Mouse (Mus musculus): ENCODE measurements around the gene Timp3. TPM values are rescaled to one million over a fixed set of nuclear protein-coding genes. Genes with fewer than 3 reads are reported as not detected.
"Not testable (repeated sequence)": the region's sequence is repeated elsewhere in the genome, so short reads cannot be mapped to it uniquely, and the experiment has no call there.

Timp3 gene
- total RNA-seq, 2 experiments from 2014 or later, result 314 to 316 TPM

DNA sequence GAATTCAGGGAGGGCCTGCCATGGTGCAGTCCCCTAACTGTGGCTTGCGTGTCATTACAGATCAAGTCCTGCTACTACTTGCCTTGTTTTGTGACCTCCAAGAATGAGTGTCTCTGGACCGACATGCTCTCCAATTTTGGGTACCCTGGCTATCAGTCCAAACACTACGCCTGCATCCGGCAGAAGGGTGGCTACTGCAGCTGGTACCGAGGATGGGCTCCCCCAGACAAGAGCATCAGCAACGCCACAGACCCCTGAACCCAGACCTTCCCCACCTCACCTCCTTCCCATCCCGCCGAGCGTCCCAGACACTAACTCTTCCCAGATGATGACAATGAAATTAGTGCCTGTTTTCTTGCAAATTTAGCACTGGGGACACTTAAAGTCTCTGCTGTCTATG is 45.5 kb downstream of the Timp3 start:
- DNase-seq (ENCODE audit: low spot score in 2 of 2), result no peak

DNA sequence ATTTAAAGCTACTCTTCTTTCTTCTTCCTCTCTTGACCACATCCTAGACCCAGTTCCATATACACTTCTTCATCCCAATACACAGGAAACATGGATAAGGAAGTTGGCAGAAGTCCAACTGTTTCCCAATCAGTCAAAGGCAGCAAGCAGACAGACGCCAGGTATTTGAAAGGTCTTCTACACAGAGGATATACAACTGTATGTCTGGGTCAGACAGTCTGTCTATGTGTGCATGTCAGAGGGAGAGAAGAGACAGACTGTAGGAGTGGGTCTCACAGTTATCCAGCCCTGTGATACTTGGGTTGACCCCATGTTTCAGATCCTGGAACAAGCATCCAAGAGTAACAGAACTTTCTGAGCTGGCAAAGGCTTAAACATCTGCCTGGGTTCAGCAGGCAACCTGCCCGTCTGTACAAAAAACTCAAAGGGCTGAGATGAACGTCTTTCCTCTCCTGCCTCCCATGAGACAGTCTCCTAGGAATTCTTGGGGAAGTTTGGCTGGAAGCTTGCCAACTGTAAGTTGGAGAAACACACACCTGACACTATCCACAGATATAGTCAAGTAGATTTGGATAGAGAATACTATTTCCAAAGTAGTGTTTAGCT is 46.2 kb downstream of the Timp3 start:
- no peak for DNase-seq (ENCODE audit: low spot score in 2 of 2)

DNA sequence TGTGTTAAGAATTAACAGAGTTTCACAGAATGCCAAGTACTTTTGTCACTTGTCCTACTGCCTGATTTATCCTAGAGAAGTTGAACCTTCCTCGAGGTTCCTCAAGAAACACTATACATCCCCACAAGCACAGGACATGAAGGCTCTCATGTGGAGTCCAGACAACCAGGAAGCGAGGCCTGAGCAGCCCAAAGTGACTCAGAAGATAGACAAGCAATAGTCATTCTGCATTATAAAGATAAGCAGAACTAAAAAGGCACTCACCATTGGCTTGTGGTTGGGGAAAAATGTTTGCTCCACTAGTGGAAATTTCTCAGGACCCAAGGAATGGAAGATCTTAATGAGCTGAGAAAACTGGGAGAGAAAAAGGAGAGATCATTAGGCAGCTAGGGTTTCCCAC is 51.1 kb downstream of the Timp3 start:
- no peak for DNase-seq (ENCODE audit: low spot score in 2 of 2)

DNA sequence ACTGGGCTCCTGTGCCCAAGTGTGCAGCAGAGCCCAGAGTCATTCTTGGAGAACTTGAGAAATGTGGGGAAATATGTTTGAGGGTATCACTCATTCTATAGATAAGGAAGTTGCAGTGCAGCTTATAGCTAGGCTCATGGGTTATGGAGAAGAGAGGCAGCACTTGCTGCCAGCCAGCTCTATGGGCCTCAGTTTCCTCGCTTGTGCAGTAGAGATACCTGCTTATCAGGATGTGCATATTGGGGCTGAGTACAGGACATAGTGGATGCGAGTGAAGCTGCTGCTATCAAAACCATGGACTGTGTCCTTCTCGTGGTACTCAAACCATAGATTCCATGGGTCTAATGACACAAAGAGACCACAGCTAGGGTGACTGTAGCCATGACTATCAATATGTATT is 52.3 kb downstream of the Timp3 start:
- DNase-seq (ENCODE audit: low spot score in 2 of 2), result no peak

DNA sequence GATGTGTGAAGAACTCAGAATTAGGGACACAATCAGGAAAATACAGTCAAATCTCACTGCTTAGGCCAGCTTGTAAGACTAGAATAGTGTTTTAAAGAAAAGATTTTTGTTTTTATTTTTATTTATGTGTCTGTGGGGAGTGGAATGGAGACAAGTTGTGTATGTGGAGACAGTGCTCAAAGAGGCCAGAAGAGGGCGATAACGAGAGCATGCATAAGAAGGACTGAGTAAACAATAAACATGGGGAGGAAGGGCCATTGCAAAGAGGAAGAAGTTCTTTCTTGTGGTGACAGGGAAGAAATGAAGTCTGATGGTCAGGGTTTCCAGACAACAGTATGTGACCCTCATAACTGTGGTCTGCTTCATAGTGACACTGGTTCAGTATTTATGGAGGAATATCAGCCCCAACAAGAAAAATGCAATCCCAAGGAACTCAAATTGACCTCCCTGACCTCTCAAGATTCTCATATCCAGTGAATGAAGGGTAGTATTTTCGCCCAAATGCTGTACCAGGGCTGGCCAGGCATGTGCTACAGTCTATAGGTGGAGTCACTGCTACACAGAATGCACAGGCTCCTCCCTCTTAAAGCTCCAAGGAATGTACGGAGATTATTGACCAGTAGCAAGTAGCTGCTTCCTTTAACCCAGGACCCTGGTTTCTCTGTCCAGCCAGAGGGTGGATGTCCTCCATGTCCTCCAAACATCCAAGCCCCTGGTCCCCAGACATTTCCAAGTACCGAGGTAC is 56.8 kb downstream of the Timp3 start:
- no peak for DNase-seq (ENCODE audit: low spot score in 2 of 2)

DNA sequence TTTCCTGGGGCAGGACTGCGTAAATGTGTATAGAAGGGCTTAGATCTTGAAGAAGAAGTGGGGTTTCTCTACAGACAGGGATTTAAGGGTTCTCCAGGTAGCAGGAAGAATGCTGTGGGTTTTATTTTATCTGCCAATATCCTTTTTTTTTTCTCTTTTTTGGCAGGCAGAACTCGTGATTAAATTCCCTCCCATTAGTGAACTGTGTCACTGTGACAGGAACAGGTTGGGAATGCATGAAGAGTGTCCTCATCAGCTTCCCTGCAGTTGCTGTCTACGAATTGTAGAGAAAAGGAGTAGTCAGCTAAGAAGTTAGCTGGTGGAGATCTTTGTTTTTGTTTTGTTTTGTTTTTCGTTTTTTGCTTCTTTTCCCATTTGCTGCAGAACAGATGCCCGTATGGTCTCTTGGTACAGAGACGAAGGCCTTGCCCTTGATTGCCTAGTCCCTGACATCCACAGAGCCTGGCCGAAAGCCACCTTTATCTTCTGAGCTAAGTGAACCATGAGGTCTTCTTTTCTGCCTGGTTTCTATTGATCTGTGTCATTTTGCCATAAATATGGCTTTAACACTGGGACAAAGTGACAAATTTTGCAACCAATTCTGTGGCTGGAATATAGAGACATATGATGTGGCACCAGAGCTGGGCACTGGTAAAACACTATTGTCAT is 58.3 kb downstream of the Timp3 start:
- DNase-seq (ENCODE audit: low spot score in 2 of 2), result no peak

DNA sequence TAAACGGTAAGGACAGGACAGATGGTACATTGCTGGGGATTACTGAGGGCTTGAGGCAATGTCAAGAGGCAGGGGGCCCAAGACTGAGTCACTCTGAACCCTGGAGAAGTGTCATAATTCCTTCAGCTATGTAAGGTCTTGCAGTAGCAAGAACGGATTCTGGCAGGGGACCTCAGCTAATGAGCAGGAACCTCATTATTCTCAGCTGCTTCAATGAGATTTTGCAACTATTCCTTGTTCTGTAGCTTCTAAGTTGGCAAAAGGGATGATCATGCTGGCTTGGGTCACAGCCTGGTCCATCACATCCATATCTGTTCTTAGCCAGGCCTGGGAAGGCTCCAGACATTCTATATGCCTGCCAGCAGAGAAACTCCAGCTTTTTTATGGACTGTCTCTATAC is 59.0 kb downstream of the Timp3 start:
- DNase-seq (ENCODE audit: low spot score in 2 of 2), result no peak

DNA sequence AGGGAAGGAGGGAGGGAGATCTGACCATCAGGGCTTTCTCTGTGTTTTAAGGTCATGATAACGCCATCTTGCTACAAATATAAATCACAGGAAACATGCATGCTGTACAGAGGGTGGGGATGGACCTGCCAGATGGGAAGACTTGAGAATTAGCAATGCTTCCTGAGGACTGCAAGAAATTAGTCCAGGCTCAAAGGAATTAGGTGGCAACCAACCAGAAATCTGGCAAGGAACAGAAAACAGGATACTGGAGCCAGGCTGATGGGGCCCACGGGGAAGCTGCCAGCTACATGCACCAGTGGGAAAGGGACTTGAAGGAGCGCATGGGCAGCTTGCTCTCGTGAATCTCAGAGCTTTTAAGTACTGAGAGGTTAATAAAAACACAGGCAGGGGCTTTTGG is 59.5 kb downstream of the Timp3 start:
- no peak for DNase-seq (ENCODE audit: low spot score in 2 of 2)

DNA sequence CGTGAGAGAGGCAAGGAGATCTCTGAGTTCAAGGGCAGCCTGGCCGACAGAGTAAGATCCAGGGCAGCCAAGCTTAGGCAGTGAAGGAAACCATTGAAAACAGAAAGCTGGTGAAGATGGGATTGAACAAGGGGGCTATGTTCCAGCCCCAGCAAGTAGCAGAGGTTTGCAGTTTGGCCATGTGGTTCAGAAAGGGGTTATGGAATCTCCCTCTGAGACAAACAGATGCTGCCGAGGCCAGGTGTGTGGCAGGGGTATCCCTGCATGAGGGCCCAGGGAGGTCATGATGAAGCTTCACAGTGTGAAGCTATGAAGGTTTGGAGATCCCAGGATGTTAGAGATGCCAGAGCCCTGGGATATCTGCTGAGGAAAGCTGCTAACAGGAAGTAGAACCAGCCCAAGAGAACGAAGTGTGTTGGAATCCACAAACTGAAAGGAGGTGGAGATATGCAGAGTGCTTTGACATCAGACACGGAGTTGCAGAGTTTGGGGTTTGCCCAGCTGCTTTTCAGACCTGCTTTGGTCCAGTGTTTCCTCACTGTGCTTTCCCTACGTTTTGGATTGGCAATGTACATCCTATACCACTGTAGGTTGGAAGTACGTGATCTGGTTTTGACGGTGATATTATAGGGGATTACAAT is 63.6 kb downstream of the Timp3 start:
- no peak for DNase-seq (ENCODE audit: low spot score in 2 of 2)

DNA sequence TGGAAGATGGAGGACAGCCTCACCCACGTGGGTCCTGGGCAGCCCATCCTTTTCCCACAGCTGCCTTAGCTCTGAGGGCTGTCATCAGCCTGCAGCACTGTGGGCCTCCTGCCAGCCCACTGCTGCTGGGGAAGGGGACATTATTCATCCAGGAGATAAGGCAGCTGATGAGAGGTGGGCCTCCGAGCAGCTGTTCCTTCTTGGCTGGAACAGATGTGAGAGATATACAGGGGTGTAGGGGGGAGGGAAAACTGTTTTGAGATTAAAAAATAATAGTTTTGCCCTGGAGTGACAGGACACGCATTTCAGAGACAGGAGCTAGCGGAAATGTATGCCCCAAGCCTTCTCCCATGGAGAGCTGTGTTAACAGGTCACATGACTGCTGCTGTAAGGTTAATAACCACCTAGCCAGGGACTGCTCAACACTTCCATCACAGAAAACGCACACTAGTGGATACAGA is 65.5 kb downstream of the Timp3 start:
- no peak for DNase-seq (ENCODE audit: low spot score in 2 of 2)

DNA sequence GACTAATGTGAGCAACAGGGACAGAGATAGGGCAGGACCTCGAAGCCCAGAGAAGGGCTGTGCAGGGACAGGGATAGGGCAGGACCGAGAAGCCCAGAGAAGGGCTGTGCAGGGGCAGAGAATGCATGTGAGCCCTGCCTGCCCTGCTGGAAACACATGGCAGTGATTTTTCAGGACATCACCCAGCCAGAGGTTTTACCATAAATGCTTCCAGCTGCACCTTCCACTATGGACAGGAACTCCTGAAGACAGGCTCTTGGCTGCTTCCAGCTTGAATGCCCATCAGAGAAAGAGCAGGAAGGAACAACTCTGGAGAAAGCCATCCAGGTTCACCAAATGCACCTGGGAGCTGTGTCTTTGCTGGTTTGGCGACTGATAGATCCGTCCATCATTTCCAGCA is 67.2 kb downstream of the Timp3 start:
- DNase-seq (ENCODE audit: low spot score in 2 of 2), result no peak

DNA sequence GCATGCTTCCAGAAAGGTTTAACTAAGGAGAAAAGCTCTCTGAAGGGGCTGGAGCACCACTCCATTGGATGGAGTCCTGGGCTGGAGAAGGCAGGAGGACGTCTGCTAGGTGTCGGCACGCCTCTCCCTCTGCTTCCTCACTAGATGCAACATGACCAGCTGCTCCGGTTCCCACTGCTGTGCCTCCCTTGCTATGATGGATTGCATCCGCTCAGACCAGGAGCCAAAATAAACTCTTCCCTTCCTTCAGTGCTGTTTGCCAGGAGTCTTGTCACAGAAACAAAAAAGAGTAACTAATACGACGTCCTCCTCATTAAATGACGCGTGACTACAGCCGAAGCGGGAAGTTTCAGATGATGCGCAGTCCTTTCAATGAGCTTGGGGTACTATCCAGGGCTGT is 68.6 kb downstream of the Timp3 start:
- DNase-seq (ENCODE audit: low spot score in 2 of 2), result no peak

DNA sequence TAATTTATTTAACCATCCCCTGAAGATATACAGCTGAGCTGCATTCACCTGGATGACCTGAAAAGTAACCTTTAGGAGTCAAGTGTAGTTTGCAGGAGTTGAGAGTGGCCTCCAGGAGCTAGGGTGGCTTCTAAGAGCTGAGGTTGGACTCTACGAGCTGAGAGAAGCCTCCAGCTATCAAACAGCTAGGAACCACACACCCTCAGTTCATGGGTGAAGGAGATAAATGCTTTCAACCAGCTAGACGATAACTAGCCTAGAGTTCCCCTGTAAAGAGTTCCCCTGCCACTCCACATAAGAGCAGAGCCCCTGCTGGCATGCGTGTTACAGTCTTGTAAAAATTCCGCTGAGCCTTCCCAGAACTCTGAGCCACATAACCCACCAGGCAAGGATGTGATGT is 69.2 kb downstream of the Timp3 start:
- no peak for DNase-seq (ENCODE audit: low spot score in 2 of 2)

DNA sequence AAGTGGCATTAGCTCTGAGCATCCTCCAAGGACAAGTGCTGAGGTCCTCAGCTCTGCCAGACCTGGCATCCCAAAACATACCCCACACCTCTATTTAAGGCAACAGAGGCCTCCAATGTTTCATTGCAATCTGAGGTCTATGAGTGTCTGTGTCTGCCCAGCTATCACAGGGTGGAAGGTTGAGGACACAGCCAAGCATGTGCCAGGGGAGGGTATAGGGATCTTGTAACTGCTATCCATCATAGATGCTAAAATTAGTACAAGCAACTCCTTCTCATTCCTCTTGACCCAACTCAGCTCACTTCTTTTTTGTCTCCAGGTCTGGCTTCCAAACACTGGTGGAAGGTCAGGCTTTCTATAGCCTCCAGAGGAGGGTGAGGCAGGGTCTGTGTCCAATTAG is 71.4 kb downstream of the Timp3 start:
- no peak for DNase-seq (ENCODE audit: low spot score in 2 of 2)

DNA sequence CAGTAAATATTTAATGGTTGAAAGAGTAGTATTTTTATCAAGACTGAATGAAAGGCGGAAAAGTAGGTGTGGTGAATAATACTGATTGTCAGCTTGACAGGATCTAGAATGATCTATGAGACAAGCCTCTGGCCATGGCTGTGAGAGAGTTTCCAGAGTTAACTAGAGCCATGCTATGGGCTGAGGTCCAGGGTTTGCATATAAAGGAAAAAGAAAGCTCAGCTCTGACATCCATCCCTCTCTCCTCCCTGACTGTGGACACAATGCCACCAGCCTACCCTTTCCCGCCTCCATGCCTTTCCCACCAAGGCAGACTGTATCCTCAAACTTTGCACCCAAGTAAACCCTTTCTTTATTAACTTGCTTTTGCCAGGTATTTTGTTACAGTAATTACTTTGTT is 73.9 kb downstream of the Timp3 start:
- no peak for DNase-seq (ENCODE audit: low spot score in 2 of 2)

DNA sequence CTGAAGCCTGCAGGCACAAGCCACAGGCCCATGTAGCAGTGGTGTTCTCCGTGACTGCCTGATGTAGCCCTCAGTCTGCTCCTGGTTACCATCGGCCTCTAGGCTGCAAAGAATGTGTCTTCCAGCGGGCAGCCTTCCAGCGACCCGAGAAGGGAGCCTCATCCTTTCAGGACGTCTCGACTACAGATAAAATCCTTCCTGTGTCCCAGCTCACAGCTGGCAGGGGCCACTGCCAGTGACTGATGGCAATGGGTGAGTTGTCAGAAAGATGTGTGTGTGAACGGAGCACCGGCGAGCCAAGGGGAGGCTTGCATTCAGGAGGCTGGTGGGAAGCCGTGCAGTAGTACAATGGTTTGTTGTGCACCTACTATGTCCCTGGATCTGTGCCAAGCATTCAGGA is 75.7 kb downstream of the Timp3 start:
- DNase-seq (ENCODE audit: low spot score in 2 of 2), result peak in 1 of 2 experiments; percentile 34

DNA sequence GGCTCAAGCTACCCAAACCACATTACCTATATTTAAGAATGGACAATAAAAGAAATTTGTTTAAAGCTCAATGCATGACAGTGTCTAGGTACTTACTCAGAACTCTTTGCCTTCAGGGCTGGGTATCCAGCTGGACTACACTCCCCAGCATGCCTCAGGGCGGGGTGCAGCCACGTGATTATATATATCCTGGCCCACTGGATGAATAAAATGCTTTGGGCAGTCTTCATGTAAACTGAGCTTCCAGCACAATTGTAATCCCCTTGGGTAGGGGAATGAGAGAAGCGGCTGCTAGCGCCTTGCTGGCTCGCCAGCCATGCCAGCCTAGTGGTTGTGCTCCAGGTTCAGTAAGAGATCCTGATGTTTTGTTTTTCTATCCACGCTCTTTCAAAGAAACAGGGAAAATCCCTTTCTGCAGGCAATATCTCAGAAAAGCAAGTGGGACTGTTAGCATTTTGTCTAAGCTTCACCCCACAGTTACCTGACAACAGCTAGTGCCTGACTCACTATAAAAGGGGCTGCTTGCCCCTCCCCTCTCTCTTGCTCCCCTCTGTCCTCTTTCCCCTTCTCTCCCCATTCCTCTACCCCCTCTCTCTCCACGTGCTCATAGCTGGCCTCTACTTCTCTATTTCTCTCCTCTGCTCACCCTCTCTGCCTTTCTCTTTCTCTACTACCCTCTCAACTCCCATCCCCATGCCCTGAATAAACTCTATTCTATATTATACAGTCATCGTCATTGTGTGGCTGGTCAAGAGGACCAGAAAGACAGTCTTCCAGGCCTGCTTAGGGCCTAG is 76.4 kb downstream of the Timp3 start:
- DNase-seq (ENCODE audit: low spot score in 2 of 2), result no peak

DNA sequence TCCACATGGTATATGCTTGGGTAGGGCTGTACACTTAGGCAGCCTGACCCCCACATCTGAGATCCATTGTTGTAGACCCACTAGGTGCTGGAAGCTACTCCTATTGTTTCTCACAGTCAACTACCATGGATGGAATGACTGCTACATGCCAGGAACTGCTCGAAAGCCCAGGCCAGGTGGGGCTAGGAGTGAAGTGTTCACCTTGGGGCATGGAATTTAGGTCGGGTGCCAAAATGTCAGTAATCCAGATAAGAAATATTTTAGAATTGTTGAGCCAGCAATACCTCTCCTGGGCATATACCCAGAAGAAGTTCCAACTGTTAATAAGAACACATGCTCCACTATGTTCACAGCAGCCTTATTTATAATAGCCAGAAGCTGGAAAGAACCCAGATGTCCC is 78.6 kb downstream of the Timp3 start:
- not testable (repeated sequence) for DNase-seq (ENCODE audit: low spot score in 2 of 2)

DNA sequence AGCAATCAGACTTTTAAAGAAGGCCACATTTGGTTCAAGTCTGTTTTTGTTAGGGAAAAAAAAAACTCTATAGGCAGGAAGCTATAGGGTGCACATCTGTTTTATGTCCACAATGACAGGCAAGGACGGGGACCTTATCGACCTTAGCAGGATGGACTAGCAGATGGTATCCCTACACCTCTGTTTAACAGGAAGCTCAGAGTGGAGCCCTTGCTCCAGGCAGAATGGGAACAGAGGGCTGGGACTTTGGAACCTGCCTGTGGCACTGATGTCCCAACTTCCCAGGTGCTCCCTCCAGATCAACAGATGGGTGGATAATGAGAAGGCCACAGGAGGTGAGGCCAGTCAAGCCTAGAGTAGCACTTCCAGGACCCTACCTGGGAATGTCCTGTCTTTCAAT is 80.5 kb downstream of the Timp3 start:
- DNase-seq (ENCODE audit: low spot score in 2 of 2), result no peak

DNA sequence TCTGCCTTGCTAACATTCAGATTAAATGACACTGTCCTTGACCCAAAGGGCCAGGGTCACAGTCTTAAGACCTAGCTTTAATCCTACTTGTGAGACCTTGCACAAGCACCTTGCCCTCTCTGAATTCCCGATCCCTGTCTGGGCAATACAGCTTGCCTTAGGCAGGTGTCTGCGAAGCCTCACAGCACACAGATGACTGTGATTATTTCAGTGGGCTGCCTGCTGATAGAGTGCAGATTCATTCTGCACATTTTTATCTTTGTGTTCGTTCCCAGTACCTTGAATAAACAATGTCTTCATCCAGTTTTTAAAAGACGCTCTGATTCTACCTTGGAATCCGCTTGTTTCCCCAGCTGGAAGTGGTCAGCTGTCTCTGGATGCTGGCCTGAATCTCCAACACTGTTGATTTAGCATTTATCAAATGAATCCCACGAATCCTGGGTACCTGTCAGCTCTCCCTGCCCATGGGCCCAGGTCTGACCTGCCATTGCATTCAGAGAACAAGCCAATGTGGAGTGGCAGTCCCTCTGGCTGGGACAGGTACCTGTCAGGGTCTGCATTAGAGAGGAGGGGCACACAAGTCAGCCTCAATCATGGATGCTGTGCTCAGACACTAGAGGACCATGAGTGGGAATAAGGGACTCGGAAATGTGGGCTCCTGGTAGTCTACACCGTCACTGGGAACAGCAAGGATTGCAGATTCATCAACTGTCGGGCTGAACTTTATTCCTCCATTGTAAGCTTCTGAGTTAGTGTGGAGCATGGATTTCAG is 81.2 kb downstream of the Timp3 start:
- DNase-seq (ENCODE audit: low spot score in 2 of 2), result no peak

DNA sequence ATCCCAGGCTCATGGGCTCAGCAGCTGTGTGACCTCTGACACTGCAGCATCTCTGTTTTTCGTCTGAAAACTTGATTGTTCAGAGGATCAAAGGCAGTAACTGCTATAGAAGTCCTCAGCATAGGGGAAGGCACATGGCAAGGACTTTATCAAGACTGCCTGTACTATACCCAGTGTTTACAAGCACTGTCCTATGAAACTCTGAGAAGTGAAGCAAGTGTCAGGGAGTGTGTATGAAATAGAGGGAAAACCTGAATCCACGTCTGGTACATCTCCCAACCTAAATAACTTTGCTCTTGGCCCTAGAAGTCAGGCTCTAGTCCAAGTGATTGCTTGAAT is 81.7 kb downstream of the Timp3 start:
- DNase-seq (ENCODE audit: low spot score in 2 of 2), result no peak
